Mouse (Mus musculus): ENCODE results near the gene Gm4846.
"Not testable (repeated sequence)": the region's sequence is repeated elsewhere in the genome, so short reads cannot be mapped to it uniquely, and the experiment has no call there.

The Gm4846 gene

DNA sequence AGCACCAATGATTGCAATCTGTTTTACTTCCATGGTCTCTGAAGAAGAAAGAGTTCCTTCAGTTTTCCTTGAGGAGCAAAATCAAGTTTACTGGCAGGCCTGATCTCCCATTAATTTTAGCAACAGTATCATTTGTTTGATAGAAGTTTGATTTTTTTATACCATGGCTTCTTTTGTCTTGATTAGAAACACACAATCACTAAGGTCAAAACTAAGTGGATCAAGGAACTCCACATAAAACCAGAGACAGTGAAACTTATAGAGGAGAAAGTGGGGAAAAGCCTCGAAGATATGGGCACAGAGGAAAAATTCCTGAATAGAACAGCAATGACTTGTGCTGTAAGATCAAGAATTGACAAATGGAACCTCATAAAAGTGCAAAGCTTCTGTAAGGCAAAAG is at the start of gene Gm4846:
Gene Gm4846 (minus strand): TSS at position 101 of the 400 bp plus-strand sequence.
- CTCF ChIA-PET: not testable (repeated sequence)

DNA sequence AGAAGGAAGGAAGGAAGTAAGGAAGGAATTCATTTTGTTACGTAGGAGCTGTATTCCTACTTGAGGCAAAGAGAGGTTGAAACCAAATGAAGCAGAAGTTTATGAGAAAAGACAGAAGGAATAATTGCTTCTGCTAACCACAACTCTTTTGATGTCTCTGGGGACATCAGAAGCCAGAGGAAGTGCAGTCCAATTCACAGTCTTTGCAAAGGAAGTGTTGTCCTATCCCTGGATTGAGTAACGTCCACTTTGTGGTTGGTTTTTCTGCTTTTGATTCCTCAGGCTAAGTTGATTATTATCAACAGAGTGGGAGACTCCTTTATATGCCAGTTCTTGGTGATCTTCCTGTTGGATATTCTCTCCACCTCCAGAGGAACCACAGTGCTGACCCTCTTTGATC is 34.1 kb upstream of the Gm4846 start:
- CTCF ChIA-PET: not testable (repeated sequence)

- CTCF ChIA-PET: not testable (repeated sequence)
Observed at GRCm38 (mm10) chr1:166524709-166525108, 27.3 kb upstream of the Gm4846 start.

DNA sequence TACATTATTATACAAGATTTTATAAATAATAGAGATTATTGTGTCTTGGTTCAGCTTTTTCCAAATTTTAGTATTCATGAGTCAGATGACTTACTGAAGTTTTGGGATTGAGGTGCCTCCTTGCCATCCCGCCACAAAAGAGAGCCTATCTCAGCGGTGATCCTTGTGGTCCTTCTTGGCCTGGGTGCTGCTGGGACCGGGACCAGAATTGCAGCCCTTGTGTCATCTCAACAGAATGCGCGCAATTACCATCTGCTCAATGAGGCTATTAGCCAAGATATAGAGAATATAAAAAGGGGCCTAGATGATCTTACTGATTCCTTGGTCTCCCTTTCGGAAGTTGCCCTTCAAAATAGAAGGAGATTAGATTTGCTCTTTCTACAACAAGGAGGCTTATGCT is 22.2 kb upstream of the Gm4846 start:
- CTCF ChIA-PET: not testable (repeated sequence)

GRCm38 (mm10) chr1:166516556-166516955 is 19.2 kb upstream of the Gm4846 start:
- CTCF ChIA-PET: no interaction called here

DNA sequence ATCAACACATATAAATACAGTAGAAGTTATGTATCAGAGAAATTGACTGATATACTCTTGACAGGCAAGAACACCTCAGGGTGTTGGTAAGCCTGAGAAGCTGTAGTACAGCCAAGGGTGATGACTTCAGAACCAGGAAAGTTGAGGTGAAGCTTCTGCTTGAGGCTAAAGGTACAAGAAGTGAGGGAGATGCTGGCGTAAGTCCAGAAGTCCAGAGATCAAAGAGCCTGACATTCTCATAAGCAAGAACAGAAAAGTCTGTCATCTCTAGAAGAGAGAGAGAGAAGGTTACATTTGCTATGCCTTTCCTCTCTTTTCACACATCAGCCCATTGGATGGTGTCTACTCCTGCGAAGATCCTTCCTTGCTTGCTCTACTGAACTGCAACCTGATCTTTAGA is 6.8 kb upstream of the Gm4846 start:
- CTCF ChIA-PET: not testable (repeated sequence)

DNA sequence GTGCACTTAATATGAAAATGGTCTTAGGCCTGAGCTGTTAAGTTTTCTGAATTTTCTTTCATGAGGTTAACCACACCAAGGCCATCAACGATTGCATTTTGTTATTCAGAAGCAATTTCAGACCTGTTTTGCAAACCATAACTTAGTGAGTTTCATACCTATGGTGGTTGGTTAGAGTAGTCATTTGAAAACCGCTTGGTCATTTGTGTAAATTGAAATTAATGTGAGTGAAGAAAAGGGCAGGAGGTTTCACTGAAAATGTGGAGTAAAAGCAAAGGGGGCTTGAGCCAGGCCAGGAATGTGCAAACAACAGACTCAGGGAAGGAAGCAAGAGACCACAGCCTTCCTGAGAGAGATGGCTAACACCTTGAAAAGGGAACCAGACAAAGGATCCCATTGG is 17.9 kb downstream of the Gm4846 start:
- CTCF ChIA-PET: interaction anchor here (0.6 kb wide), 1 partner anchor 22 kb away, joined by 4 read pairs; no protein-coding TSS in a partner anchor

GRCm38 (mm10) chr1:166467172-166467571 is 30.2 kb downstream of the Gm4846 start:
- CTCF ChIA-PET: no interaction called here

DNA sequence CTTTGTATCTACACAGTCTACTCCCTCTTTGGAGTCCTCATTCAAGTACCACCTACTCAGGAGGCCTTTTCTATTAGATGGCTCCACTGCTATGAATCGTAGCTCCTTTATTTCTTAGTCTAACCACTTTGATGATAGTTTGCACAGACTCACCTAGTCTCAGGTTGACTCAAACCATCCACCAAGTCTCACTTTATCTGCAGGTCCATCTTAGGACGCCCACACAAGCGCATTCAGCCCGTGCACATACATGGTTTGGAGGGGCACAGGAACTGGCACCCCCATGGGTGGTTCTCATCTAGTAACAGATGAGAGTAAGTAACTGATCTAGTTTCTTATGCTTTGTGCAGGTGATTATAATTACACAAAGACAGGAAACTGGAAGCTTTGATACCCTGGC is 34.8 kb downstream of the Gm4846 start:
- CTCF ChIA-PET: no interaction called here

- CTCF ChIA-PET: interaction anchor here (0.6 kb wide), 1 partner anchor 689 kb away, joined by 3 read pairs; no protein-coding TSS in a partner anchor
Observed at GRCm38 (mm10) chr1:166441992-166442391, 55.4 kb downstream of the Gm4846 start.

DNA sequence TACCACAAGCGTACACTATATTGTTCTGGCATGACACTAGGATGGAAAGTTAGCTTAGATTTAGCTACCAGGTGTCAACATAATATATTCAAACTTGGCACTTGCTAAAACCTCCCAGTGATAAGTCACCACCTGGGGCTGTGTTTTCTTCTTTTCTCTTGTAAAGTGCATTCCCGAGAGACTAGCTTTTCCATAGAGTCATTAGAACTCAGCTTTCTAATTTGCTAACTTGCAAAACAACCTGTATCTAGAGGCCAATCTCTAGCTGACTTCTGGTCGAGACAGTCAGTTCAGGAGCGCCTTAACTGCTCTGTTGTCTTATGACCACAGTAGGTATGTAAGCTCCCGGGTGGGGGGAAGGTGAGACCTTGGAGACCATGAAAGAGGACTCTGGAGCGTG is 58.0 kb downstream of the Gm4846 start:
- CTCF ChIA-PET: no interaction called here
